Mouse (Mus musculus): ENCODE results near the gene Pold1.
A peak's percentile ranks its signal among the peaks of the same experiment; 100 is the strongest.

DNA sequence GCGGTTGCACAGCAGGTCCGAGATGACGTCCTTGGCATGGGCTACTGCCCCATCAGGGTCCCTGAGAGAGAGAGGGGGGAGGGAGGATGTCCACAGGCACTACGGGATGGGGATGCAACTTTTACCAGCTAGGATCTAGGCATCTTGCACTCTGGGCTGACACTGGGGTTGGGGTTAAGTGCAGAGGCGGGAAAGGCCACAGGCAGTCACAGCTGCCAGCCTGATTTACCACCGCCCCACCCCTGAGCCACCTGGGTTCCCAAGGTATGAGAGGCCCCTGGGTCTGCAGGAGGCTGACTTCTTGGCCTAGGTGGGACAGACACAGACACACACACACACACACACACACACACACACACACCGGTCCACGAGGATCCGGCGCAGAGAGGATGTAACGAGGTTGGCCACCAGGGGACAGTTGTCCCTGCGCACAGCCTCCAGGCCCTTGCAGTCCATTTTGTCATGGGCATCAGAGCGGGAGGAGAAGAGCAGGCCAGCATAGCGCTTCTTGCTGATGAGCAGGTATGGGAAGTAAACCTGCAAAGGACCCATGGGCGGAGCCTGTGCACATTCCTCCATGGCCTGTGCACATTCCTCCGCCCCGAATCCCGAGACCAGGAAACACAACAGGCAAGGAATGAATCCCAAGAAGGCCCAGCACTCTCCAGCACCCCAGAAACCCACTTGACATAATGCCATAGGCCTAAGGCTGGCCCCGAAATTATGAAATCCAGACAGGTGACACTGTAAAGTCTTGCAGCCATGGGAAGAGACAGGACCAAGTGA, 13.8 kb downstream of the Pold1 start:
- TF ChIP-seq POLR2A (IDR thresholded peaks at IDR 0.05; ENCODE audit: insufficient read depth, low read length), result no peak
- TF ChIP-seq CTCF (IDR thresholded peaks at IDR 0.05; ENCODE audit: low read depth, low read length), result peak; percentile 1

Data from ES-Bruce4 (cell line).